11 mouse cellular contexts compared by ENCODE assay signal in genomic region chr9:77939554-77939920, GRCm38 (mm10). TPM values are rescaled to one million over a fixed set of nuclear protein-coding genes. Genes with fewer than 3 reads are reported as not detected.
A peak's percentile ranks its signal among the peaks of the same experiment; 100 is the strongest.
DNase-seq lines count a peak whose midpoint lies in the region; ATAC-seq and TF ChIP-seq lines count a peak whose summit lies in the region.
"Had no signal": no experiment of that assay in that cellular context is flagged by ENCODE, and none has a peak within 500 bp of the region (broad histone marks: within the 10 kb centered on the region; RNA-seq: fewer than 3 reads in every experiment).

No protein-coding gene starts in this region.

- H3K9ac ChIP-seq in kidney, embryonic 15.5 days: no peak overlapping the region
- no peak overlapping the region for H3K9ac ChIP-seq in embryonic facial prominence, embryonic 13.5 days
- 0 out of 2 replicates have a peak overlapping the region, but pooled peaks have one; percentile 14 for H3K9ac ChIP-seq in forebrain, postnatal 0 days
- H3K9ac ChIP-seq: liver, embryonic 12.5 days had no signal

- DNase-seq in heart, embryonic 10.5 days (ENCODE audit: low spot score): no peak
- DNase-seq in heart, adult 11 months: no peak
- DNase-seq in kidney, adult 18-20 months: no peak
- no peak for DNase-seq in forebrain, postnatal 0 days
- no peak for DNase-seq in frontal cortex, adult 2 months (ENCODE audit: extremely low spot score in 1 of 2, low spot score in 1 of 2)
- no peak for DNase-seq in layer of hippocampus, adult 18-20 months (ENCODE audit: low spot score in 2 of 2)
- DNase-seq: cerebellum, postnatal 36 days had no signal

- 38% methylated on average over 5 of the region's 5 CpGs for WGBS in heart, embryonic 10.5 days
- 64% methylated on average over 5 of the region's 5 CpGs for WGBS in kidney, embryonic 15.5 days
- WGBS in embryonic facial prominence, embryonic 13.5 days: 49% methylated on average over 5 of the region's 5 CpGs
- 55% methylated on average over 5 of the region's 5 CpGs for WGBS in forebrain, postnatal 0 days

- no peak for TF ChIP-seq CTCF in forebrain, postnatal 0 days (IDR thresholded peaks at IDR 0.05; ENCODE audit: low read depth)

- H3K36me3 ChIP-seq in heart, embryonic 10.5 days: 0 out of 2 replicates have a peak, but pooled peaks cover under 1% of the 10 kb centered on the region
- no peaks in the 10 kb centered on the region for H3K36me3 ChIP-seq in kidney, embryonic 15.5 days
- H3K36me3 ChIP-seq in embryonic facial prominence, embryonic 13.5 days: no peaks in the 10 kb centered on the region
- H3K36me3 ChIP-seq in forebrain, postnatal 0 days (ENCODE audit: insufficient read depth): no peaks in the 10 kb centered on the region
- H3K36me3 ChIP-seq: liver, embryonic 12.5 days had no signal

- no peaks in the 10 kb centered on the region for H3K27me3 ChIP-seq in heart, embryonic 10.5 days (ENCODE audit: insufficient read depth, poor library complexity, severe bottlenecking)
- no peaks in the 10 kb centered on the region for H3K27me3 ChIP-seq in kidney, embryonic 15.5 days
- no peaks in the 10 kb centered on the region for H3K27me3 ChIP-seq in embryonic facial prominence, embryonic 13.5 days
- H3K27me3 ChIP-seq in forebrain, postnatal 0 days (ENCODE audit: insufficient read depth, low read length): no peaks in the 10 kb centered on the region
- H3K27me3 ChIP-seq: liver, embryonic 12.5 days had no signal

- H3K4me3 ChIP-seq in heart, embryonic 10.5 days: peak overlapping the region; percentile 33
- H3K4me3 ChIP-seq in kidney, embryonic 15.5 days (replicated peaks): no peak overlapping the region
- no peak overlapping the region for H3K4me3 ChIP-seq in embryonic facial prominence, embryonic 13.5 days
- no peak overlapping the region for H3K4me3 ChIP-seq in forebrain, postnatal 0 days (ENCODE audit: low read depth, low read length)
- H3K4me3 ChIP-seq: liver, embryonic 12.5 days had no signal

- H3K9me3 ChIP-seq in heart, embryonic 10.5 days: no peaks in the 10 kb centered on the region
- no peaks in the 10 kb centered on the region for H3K9me3 ChIP-seq in kidney, embryonic 15.5 days (replicated peaks)
- no peaks in the 10 kb centered on the region for H3K9me3 ChIP-seq in embryonic facial prominence, embryonic 13.5 days
- no peaks in the 10 kb centered on the region for H3K9me3 ChIP-seq in forebrain, postnatal 0 days (ENCODE audit: low read length)
- H3K9me3 ChIP-seq: liver, embryonic 12.5 days had no signal

- H3K27ac ChIP-seq in heart, embryonic 10.5 days: peak overlapping the region; percentile 59
- peak overlapping the region; percentile 54; the same call in 1 of the 2 replicates for H3K27ac ChIP-seq in kidney, embryonic 15.5 days
- peak overlapping the region; percentile 79 for H3K27ac ChIP-seq in embryonic facial prominence, embryonic 13.5 days
- peak overlapping the region; percentile 74 for H3K27ac ChIP-seq in forebrain, postnatal 0 days (ENCODE audit: low read depth, low read length)
- H3K27ac ChIP-seq: hindbrain, postnatal 0 days; liver, embryonic 12.5 days had no signal

- ATAC-seq in kidney, embryonic 15.5 days (replicated peaks; ENCODE audit: low FRiP score): no peak
- ATAC-seq in embryonic facial prominence, embryonic 13.5 days (ENCODE audit: insufficient number of reproducible peaks, insufficient read depth, low FRiP score, low TSS enrichment, low read depth): no peak
- ATAC-seq in forebrain, postnatal 0 days: no peak
- ATAC-seq: liver, embryonic 12.5 days had no signal

- H3K4me2 ChIP-seq in kidney, embryonic 15.5 days: no peak overlapping the region
- peak overlapping the region; percentile 34; the same call in 1 of the 2 replicates for H3K4me2 ChIP-seq in embryonic facial prominence, embryonic 13.5 days
- H3K4me2 ChIP-seq in forebrain, postnatal 0 days (ENCODE audit: low read depth): 0 out of 2 replicates have a peak overlapping the region, but pooled peaks have one; percentile 18
- H3K4me2 ChIP-seq: liver, embryonic 12.5 days had no signal

- H3K4me1 ChIP-seq in heart, embryonic 10.5 days: peaks cover 68% of the 10 kb centered on the region
- H3K4me1 ChIP-seq in kidney, embryonic 15.5 days: peaks cover 51% of the 10 kb centered on the region
- peaks cover 56% of the 10 kb centered on the region for H3K4me1 ChIP-seq in embryonic facial prominence, embryonic 13.5 days
- peaks cover 12% of the 10 kb centered on the region for H3K4me1 ChIP-seq in forebrain, postnatal 0 days (ENCODE audit: insufficient read depth)

RNA-seq across cellular contexts. Expression of gene Elovl5, which starts 22.4 kb away (rescaled TPM):
- polyA plus RNA-seq in heart, embryonic 10.5 days (2016; fragmentation: Nextera tagmentation; extraction: Ambion mirVana): 93.6 and 93.9 TPM in 2 replicates
- 88.5 and 93.2 TPM in 2 replicates for polyA plus RNA-seq in kidney, embryonic 15.5 days (2015; fragmentation: Nextera tagmentation; extraction: Ambion mirVana)
- 65.4 and 78.8 TPM in 2 replicates for polyA plus RNA-seq in embryonic facial prominence, embryonic 13.5 days (2015; fragmentation: Nextera tagmentation; extraction: Ambion mirVana)
- total RNA-seq in forebrain, postnatal 0 days (2014; rRNA removed): 70.3 and 83.4 TPM in 2 replicates
- 43.2 and 61.1 TPM in 2 replicates for polyA plus RNA-seq in forebrain, postnatal 0 days (2015; fragmentation: Nextera tagmentation; extraction: Ambion mirVana)
- polyA plus RNA-seq in frontal cortex, adult 2 months (2012; rRNA removed): 97.3 and 105 TPM in 2 replicates
- 10 to 100 TPM; 70.4 to 73.1 TPM for total RNA-seq in layer of hippocampus, adult 18-20 months (2021)
